Mouse (Mus musculus) limb, embryonic 10.5 days (tissue): ENCODE results near the gene Pdlim5. TPM values are rescaled to one million over a fixed set of nuclear protein-coding genes. Genes with fewer than 3 reads are reported as not detected.
"Not testable (repeated sequence)": the region's sequence is repeated elsewhere in the genome, so short reads cannot be mapped to it uniquely, and the experiment has no call there.

Experiments used
- DNase-seq: peaks from one replicate; pipeline ENCODE4 v3.0.0-alpha.2; 2017; ENCODE audit warnings: low spot score
- H3K27ac ChIP-seq: fragments of 300-500 bp; sonication (generic); 2 replicates; pipeline ENCODE4 v1.5.1; 2016; ENCODE audit warnings: mild to moderate bottlenecking
- H3K27me3 ChIP-seq: fragments of 300-500 bp; sonication (generic); 2 replicates; pipeline ENCODE4 v1.6.1; 2016; ENCODE audit warnings: low read depth, mild to moderate bottlenecking; ENCODE audit not compliant: poor library complexity, severe bottlenecking
- H3K36me3 ChIP-seq: fragments of 300-500 bp; sonication (generic); 2 replicates; pipeline ENCODE4 v1.6.1; 2016; ENCODE audit warnings: mild to moderate bottlenecking, moderate library complexity
- H3K4me1 ChIP-seq: fragments of 300-500 bp; sonication (generic); 2 replicates; pipeline ENCODE4 v1.6.1; 2016
- H3K4me3 ChIP-seq: fragments of 300-500 bp; sonication (generic); 2 replicates; pipeline ENCODE4 v1.5.1; 2016; ENCODE audit warnings: mild to moderate bottlenecking, moderate library complexity
- H3K9me3 ChIP-seq: fragments of 300-500 bp; sonication (generic); replicated peaks from 2 replicates; pipeline ENCODE4 v1.6.1; 2016; ENCODE audit warnings: mild to moderate bottlenecking
- WGBS: fragments of 180-500 bp; shearing (Covaris S2); methylation state at CpG from one replicate; pipeline ENCODE4 v1.1.7; 2016; 5-methylcytosine and 5-hydroxymethylcytosine counted together
- polyA plus RNA-seq: library from polyadenylated mRNA; unstranded; fragments of >200 nt; fragmentation: Nextera tagmentation; extraction: Ambion mirVana; gene quantifications from 2 replicates; pipeline ENCODE4 v1.2.1, GENCODE M21; 2016

The Pdlim5 gene
- 11.9 and 14.1 TPM in 2 replicates for polyA plus RNA-seq

GRCm38 (mm10) chr3:142395520-142396193, at the start of gene Pdlim5:
Pdlim5 (minus strand) TSS chr3:142395696.
- Histone ChIP-seq H3K4me1 (peaks cover 17% of the 10 kb centered on the region), H3K36me3 (no peaks in the 10 kb centered on the region)
- WGBS, result under 1% methylated on average over 45 of the region's 46 CpGs

GRCm38 (mm10) chr3:142443710-142444043, 48.2 kb upstream of the Pdlim5 start:
- Histone ChIP-seq H3K27ac (no peak overlapping the region), H3K27me3 (no peaks in the 10 kb centered on the region; the same call in 1 of the 2 replicates), H3K4me1 (peaks cover 20% of the 10 kb centered on the region), H3K36me3 (no peaks in the 10 kb centered on the region), H3K4me3 (no peak overlapping the region), H3K9me3 (no peaks in the 10 kb centered on the region)
- DNase-seq, result no peak
- 31% methylated on average over 4 of the region's 4 CpGs for WGBS

More at GRCm38 (mm10) chr3:142395520-142396193, at the start of gene Pdlim5:
- peak; percentile 98 for DNase-seq
- peak within 1 kb of the TSS; percentile 89 for H3K27ac ChIP-seq
- H3K9me3 ChIP-seq, result no peaks in the 10 kb centered on the region
- H3K27me3 ChIP-seq, result peaks cover 16% of the 10 kb centered on the region
- H3K4me3 ChIP-seq, result peak within 1 kb of the TSS; percentile 79

GRCm38 (mm10) chr3:142443006-142443709, 47.7 kb upstream of the Pdlim5 start:
- Histone ChIP-seq H3K27me3 (no peaks in the 10 kb centered on the region; the same call in 1 of the 2 replicates), H3K27ac (no peak overlapping the region), H3K36me3 (no peaks in the 10 kb centered on the region), H3K9me3 (no peaks in the 10 kb centered on the region), H3K4me1 (peaks cover 20% of the 10 kb centered on the region), H3K4me3 (no peak overlapping the region)
- 13% methylated on average over 12 of the region's 12 CpGs for WGBS
- peak; percentile 81 for DNase-seq

- WGBS, result 89% methylated on average over 7 of the region's 7 CpGs
- no peak overlapping the region for H3K27ac ChIP-seq
- no peak for DNase-seq
- no peak overlapping the region for H3K4me3 ChIP-seq
- peaks cover under 1% of the 10 kb centered on the region; the same call in 1 of the 2 replicates for H3K27me3 ChIP-seq
- no peaks in the 10 kb centered on the region for H3K9me3 ChIP-seq
- H3K4me1 ChIP-seq, result peaks cover 20% of the 10 kb centered on the region
- no peaks in the 10 kb centered on the region for H3K36me3 ChIP-seq
Measured at GRCm38 (mm10) chr3:142442161-142442560, 46.7 kb upstream of the Pdlim5 start.

- no peak for DNase-seq
- WGBS, result 70% methylated on average over 5 of the region's 5 CpGs
- Histone ChIP-seq H3K4me3 (no peak overlapping the region), H3K9me3 (no peaks in the 10 kb centered on the region), H3K36me3 (no peaks in the 10 kb centered on the region), H3K27ac (no peak overlapping the region), H3K27me3 (peaks cover 6% of the 10 kb centered on the region), H3K4me1 (peaks cover 28% of the 10 kb centered on the region)
Measured at GRCm38 (mm10) chr3:142441142-142441541, 45.6 kb upstream of the Pdlim5 start.

- Histone ChIP-seq H3K9me3 (no peaks in the 10 kb centered on the region), H3K4me3 (no peak overlapping the region), H3K4me1 (peaks cover 31% of the 10 kb centered on the region), H3K27me3 (peaks cover 6% of the 10 kb centered on the region), H3K36me3 (no peaks in the 10 kb centered on the region), H3K27ac (no peak overlapping the region)
- WGBS, result 79% methylated on average over 4 of the region's 4 CpGs
- DNase-seq, result no peak
Measured at GRCm38 (mm10) chr3:142440191-142440590, 44.7 kb upstream of the Pdlim5 start.

- Histone ChIP-seq H3K9me3 (no peaks in the 10 kb centered on the region), H3K27ac (no peak overlapping the region), H3K4me1 (peaks cover 31% of the 10 kb centered on the region), H3K4me3 (no peak overlapping the region), H3K36me3 (no peaks in the 10 kb centered on the region), H3K27me3 (peaks cover 6% of the 10 kb centered on the region)
- no peak for DNase-seq
- WGBS, result 56% methylated on average over 7 of the region's 7 CpGs
Measured at GRCm38 (mm10) chr3:142439591-142440093, 44.1 kb upstream of the Pdlim5 start.

- DNase-seq, H3K36me3 ChIP-seq, H3K4me3 ChIP-seq, H3K9me3 ChIP-seq, H3K27ac ChIP-seq, H3K27me3 ChIP-seq: not testable (repeated sequence)
- H3K4me1 ChIP-seq, result peaks cover 28% of the 10 kb centered on the region
- 89% methylated on average over 8 of the region's 8 CpGs for WGBS
Measured at GRCm38 (mm10) chr3:142438630-142439029, 43.1 kb upstream of the Pdlim5 start.

GRCm38 (mm10) chr3:142436824-142437223, 41.3 kb upstream of the Pdlim5 start:
- Histone ChIP-seq H3K27me3 (peaks cover 6% of the 10 kb centered on the region; the same call in 1 of the 2 replicates), H3K4me1 (peaks cover 19% of the 10 kb centered on the region), H3K27ac (no peak overlapping the region), H3K4me3 (no peak overlapping the region), H3K9me3 (no peaks in the 10 kb centered on the region), H3K36me3 (no peaks in the 10 kb centered on the region)
- DNase-seq, result no peak
- 32% methylated on average over 6 of the region's 6 CpGs for WGBS

GRCm38 (mm10) chr3:142436212-142436611, 40.7 kb upstream of the Pdlim5 start:
- H3K4me1 ChIP-seq, result peaks cover 22% of the 10 kb centered on the region

GRCm38 (mm10) chr3:142434786-142435168, 39.3 kb upstream of the Pdlim5 start:
- 52% methylated on average over 4 of the region's 4 CpGs for WGBS
- Histone ChIP-seq H3K9me3 (no peaks in the 10 kb centered on the region), H3K36me3 (no peaks in the 10 kb centered on the region), H3K4me3 (no peak overlapping the region), H3K4me1 (peaks cover 21% of the 10 kb centered on the region), H3K27ac (no peak overlapping the region), H3K27me3 (peaks cover 6% of the 10 kb centered on the region; the same call in 1 of the 2 replicates)
- no peak for DNase-seq

More at GRCm38 (mm10) chr3:142436212-142436611, 40.7 kb upstream of the Pdlim5 start:
- Histone ChIP-seq H3K9me3 (no peaks in the 10 kb centered on the region), H3K27ac (no peak overlapping the region), H3K36me3 (no peaks in the 10 kb centered on the region), H3K27me3 (peaks cover 6% of the 10 kb centered on the region; the same call in 1 of the 2 replicates), H3K4me3 (no peak overlapping the region)
- DNase-seq, result no peak
- 56% methylated on average over 5 of the region's 5 CpGs for WGBS

- WGBS, result 67% methylated on average over 7 of the region's 7 CpGs
- Histone ChIP-seq H3K9me3 (no peaks in the 10 kb centered on the region), H3K27ac (no peak overlapping the region), H3K27me3 (peaks cover 6% of the 10 kb centered on the region; the same call in 1 of the 2 replicates), H3K4me3 (no peak overlapping the region), H3K4me1 (peaks cover 16% of the 10 kb centered on the region), H3K36me3 (no peaks in the 10 kb centered on the region)
- DNase-seq, result no peak
Measured at GRCm38 (mm10) chr3:142434127-142434785, 38.8 kb upstream of the Pdlim5 start.

GRCm38 (mm10) chr3:142431481-142431880, 36.0 kb upstream of the Pdlim5 start:
- 82% methylated on average over 3 of the region's 3 CpGs for WGBS
- H3K4me1 ChIP-seq, result peaks cover 10% of the 10 kb centered on the region
- no peak overlapping the region for H3K27ac ChIP-seq

More at GRCm38 (mm10) chr3:142431481-142431880, 36.0 kb upstream of the Pdlim5 start:
- Histone ChIP-seq H3K36me3 (no peaks in the 10 kb centered on the region), H3K4me3 (no peak overlapping the region), H3K27me3 (no peaks in the 10 kb centered on the region), H3K9me3 (no peaks in the 10 kb centered on the region)
- no peak for DNase-seq
